Mouse (Mus musculus): ENCODE measurements around the gene Ccdc87. TPM values are rescaled to one million over a fixed set of nuclear protein-coding genes. Genes with fewer than 3 reads are reported as not detected.
A peak's percentile ranks its signal among the peaks of the same experiment; 100 is the strongest.
"Not testable (repeated sequence)": the region's sequence is repeated elsewhere in the genome, so short reads cannot be mapped to it uniquely, and the experiment has no call there.

Ccdc87 gene
- polyA plus RNA-seq, 1 experiment from 2014 or later, result 0.13 TPM

DNA sequence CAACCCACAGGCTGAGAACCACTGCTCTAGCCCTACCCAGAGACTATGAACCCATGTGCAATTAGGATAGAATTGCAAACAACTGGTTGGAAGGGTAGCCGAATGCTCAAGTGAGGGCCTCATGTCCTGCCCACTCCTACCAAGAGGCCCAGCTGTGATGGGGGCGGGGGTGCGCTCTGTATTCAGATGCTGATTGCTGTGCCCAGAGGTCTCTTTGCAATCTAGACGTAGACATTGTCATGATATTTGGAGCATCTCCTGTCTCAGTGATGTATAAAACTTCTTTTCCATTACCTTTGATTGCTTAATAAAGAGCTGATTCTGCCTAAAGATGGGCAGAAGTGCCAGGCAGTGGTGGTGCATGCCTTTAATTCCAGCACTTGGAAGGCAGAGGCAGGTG lies 10.6 kb downstream of the Ccdc87 start:
- no peaks in the 10 kb centered on the region for H3K9me3 ChIP-seq (ENCODE audit: control insufficient read depth, low read length)
- no peaks in the 10 kb centered on the region; the same call in 1 of the 2 replicates for H3K4me1 ChIP-seq (ENCODE audit: control insufficient read depth, insufficient read depth, low read length)
- no peak overlapping the region for H3K27ac ChIP-seq (ENCODE audit: low read depth, low read length)
- H3K27me3 ChIP-seq (ENCODE audit: control insufficient read depth, insufficient read depth, low read length), result no peaks in the 10 kb centered on the region
- 45% methylated on average over 4 of the region's 4 CpGs for WGBS
- ATAC-seq (ENCODE audit: insufficient read depth, low FRiP score, low TSS enrichment) (no peak), DNase-seq (ENCODE audit: low spot score) (no peak)
- no peaks in the 10 kb centered on the region for H3K36me3 ChIP-seq (ENCODE audit: control insufficient read depth, insufficient read depth, low read length)
- no peak overlapping the region for H3K4me3 ChIP-seq (ENCODE audit: low read depth, low read length)
- H3K9ac ChIP-seq (ENCODE audit: low read length), result no peak overlapping the region
- H3K4me2 ChIP-seq (ENCODE audit: low read depth), result no peak overlapping the region

DNA sequence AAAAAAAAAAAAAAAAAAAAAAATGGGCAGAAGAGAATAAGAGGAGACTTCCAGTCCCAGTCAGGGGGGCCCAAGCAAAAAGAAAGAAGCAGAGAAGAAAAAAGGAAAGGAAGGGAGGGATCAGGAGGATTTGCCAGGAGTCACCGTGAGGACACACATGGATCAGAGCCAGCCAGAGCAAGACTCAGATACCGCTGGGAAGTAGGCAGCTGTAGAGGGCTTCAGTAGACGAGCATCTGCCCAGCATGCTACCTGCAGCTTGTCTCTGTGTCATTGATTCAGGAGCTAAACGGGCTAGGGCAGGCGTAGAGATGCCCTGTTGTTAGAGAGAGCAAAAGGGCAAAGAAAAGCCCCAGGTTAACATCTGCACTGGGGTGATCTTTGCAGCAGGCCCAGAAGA lies 11.1 kb downstream of the Ccdc87 start:
- Histone ChIP-seq H3K9ac (ENCODE audit: low read length) (no peak overlapping the region), H3K36me3 (ENCODE audit: control insufficient read depth, insufficient read depth, low read length) (no peaks in the 10 kb centered on the region), H3K4me2 (ENCODE audit: low read depth) (no peak overlapping the region), H3K27me3 (ENCODE audit: control insufficient read depth, insufficient read depth, low read length) (no peaks in the 10 kb centered on the region), H3K9me3 (ENCODE audit: control insufficient read depth, low read length) (no peaks in the 10 kb centered on the region), H3K4me3 (ENCODE audit: low read depth, low read length) (no peak overlapping the region), H3K27ac (ENCODE audit: low read depth, low read length) (no peak overlapping the region), H3K4me1 (ENCODE audit: control insufficient read depth, insufficient read depth, low read length) (no peaks in the 10 kb centered on the region; the same call in 1 of the 2 replicates)
- no peak for DNase-seq (ENCODE audit: low spot score)
- WGBS, result 52% methylated on average over 5 of the region's 5 CpGs
- ATAC-seq (ENCODE audit: insufficient read depth, low FRiP score, low TSS enrichment), result no peak

DNA sequence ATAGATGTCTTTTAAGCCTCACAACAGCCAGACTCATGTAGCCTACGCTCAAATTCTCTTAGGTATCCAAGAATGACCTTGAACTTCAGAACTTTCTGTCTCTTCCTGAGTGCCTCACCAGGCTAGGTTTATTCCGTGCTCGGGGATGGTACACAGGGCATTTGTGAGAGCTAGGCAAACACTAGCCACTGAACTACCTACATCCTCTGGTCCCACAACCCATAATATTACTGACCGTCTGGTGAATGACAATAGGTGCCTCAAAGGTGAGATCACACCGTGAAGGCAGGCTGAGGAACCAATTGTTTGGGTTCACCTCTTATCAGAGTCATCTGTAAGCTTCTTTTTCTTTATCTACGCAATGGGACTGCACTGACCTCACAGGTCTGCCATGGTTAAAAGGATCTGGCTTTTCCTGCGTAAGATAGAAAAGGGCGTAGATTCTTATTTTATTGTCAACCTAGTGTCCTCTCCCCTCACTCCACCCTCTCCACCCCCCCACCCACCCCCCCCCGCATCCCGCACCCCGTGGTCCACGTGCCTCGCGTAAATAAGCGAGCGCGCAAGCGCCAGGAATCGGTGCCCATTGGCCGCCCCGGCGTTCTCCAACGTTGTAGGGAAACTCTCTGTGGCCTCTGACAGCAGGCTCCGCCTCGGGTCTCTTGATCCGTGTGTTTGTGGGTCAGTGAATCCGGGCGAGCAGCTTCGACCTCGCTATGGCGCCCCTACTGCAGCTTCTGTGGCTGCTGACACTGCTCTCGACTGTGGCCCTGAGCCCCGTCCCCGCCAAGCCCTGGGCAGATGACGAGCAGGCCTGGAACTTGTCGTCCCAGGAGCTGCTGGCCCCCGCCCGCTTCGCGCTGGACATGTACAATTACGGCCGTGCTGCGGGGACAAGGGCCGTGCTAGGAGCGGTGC lies 15.6 kb downstream of the Ccdc87 start, which contains the start of gene Ctsf:
Ctsf (plus strand) TSS at position 579 of the 918 bp plus-strand sequence.
- ATAC-seq (ENCODE audit: insufficient read depth, low FRiP score, low TSS enrichment), result peak; percentile 82
- 5% methylated on average over 44 of the region's 45 CpGs for WGBS
- DNase-seq (ENCODE audit: low spot score), result peak; percentile 84
- Histone ChIP-seq H3K4me2 (ENCODE audit: low read depth) (peak within 1 kb of the TSS; percentile 92), H3K27me3 (ENCODE audit: control insufficient read depth, insufficient read depth, low read length) (no peaks in the 10 kb centered on the region), H3K4me1 (ENCODE audit: control insufficient read depth, insufficient read depth, low read length) (no peaks in the 10 kb centered on the region; the same call in 1 of the 2 replicates), H3K9me3 (ENCODE audit: control insufficient read depth, low read length) (no peaks in the 10 kb centered on the region), H3K36me3 (ENCODE audit: control insufficient read depth, insufficient read depth, low read length) (no peaks in the 10 kb centered on the region), H3K9ac (ENCODE audit: low read length) (peak within 1 kb of the TSS; percentile 67), H3K4me3 (ENCODE audit: low read depth, low read length) (peak within 1 kb of the TSS; percentile 62), H3K27ac (ENCODE audit: low read depth, low read length) (peak within 1 kb of the TSS; percentile 46; the same call in 1 of the 2 replicates)

DNA sequence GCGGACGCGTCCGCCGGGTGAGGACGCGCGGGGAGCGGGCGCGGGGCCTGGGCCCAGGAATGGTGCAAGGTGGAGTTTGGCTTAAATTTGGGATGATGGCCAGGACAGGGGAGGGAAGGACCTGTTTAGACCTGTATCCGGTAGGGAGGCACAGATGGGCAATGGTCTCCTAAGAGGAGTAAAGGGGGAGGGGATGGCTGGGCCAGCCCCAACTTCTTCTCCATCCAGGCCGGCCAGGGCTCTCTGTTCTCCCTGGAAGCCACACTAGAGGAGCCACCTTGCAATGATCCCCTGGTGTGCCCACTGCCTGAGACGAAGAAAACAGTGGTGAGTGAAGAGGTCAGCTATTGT lies 16.3 kb downstream of the Ccdc87 start:
- no peak for DNase-seq (ENCODE audit: low spot score)
- H3K9me3 ChIP-seq (ENCODE audit: control insufficient read depth, low read length), result no peaks in the 10 kb centered on the region
- ATAC-seq (ENCODE audit: insufficient read depth, low FRiP score, low TSS enrichment), result peak; percentile 48; the same call in 1 of the 2 replicates

DNA sequence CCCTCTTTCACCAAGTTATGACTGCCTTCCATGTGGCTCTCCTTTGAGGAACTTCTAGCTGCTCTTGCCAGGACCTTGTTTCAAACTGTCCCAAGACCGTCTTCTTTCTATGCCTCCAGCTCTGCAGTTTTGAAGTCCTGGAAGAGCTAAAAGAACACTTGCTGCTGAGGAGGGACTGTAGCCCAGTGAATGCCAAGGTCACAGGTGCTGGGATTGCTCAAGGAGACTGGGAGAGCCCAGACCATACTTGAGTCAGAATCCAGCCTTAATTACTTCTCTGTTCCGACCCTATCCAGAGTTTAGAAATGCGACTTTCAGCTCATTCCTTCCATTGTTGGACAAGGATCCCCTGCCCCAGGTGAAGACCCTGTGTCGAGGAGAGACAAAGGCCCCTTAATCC lies 16.8 kb downstream of the Ccdc87 start:
- Histone ChIP-seq H3K4me1 (ENCODE audit: control insufficient read depth, insufficient read depth, low read length) (no peaks in the 10 kb centered on the region; the same call in 1 of the 2 replicates), H3K36me3 (ENCODE audit: control insufficient read depth, insufficient read depth, low read length) (no peaks in the 10 kb centered on the region), H3K4me3 (ENCODE audit: low read depth, low read length) (peak overlapping the region; percentile 62), H3K27me3 (ENCODE audit: control insufficient read depth, insufficient read depth, low read length) (no peaks in the 10 kb centered on the region), H3K9ac (ENCODE audit: low read length) (no peak overlapping the region; the same call in 1 of the 2 replicates), H3K27ac (ENCODE audit: low read depth, low read length) (no peak overlapping the region), H3K4me2 (ENCODE audit: low read depth) (peak overlapping the region; percentile 92), H3K9me3 (ENCODE audit: control insufficient read depth, low read length) (no peaks in the 10 kb centered on the region)
- ATAC-seq (ENCODE audit: insufficient read depth, low FRiP score, low TSS enrichment) (no peak), DNase-seq (ENCODE audit: low spot score) (no peak)
- 81% methylated on average over 4 of the region's 4 CpGs for WGBS

More for the DNA sequence above, 16.3 kb downstream of the Ccdc87 start:
- Histone ChIP-seq H3K4me3 (ENCODE audit: low read depth, low read length) (peak overlapping the region; percentile 62), H3K27me3 (ENCODE audit: control insufficient read depth, insufficient read depth, low read length) (no peaks in the 10 kb centered on the region), H3K9ac (ENCODE audit: low read length) (peak overlapping the region; percentile 67), H3K27ac (ENCODE audit: low read depth, low read length) (peak overlapping the region; percentile 46; the same call in 1 of the 2 replicates), H3K4me1 (ENCODE audit: control insufficient read depth, insufficient read depth, low read length) (no peaks in the 10 kb centered on the region; the same call in 1 of the 2 replicates), H3K4me2 (ENCODE audit: low read depth) (peak overlapping the region; percentile 92), H3K36me3 (ENCODE audit: control insufficient read depth, insufficient read depth, low read length) (no peaks in the 10 kb centered on the region)
- under 1% methylated on average over 12 of the region's 14 CpGs for WGBS

DNA sequence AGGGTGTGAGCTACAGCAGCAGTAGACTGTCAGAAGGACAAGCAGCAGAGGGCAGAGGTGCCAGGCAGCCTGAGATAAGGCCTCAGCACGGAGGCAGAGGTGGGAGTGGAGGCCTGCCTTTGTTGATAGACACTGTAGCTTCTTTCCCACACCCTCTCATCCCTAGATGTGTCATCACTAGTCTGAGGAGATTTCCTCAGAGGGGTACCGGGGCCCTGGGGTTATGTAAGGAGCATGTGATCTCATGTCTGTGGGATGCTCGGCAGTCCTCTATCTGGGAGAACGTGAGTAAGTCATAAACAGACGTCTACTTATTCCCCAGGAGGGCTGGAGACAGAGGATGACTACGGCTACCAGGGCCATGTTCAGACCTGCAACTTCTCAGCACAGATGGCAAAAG lies 19.9 kb downstream of the Ccdc87 start:
- DNase-seq (ENCODE audit: low spot score), result no peak
- no peak for ATAC-seq (ENCODE audit: insufficient read depth, low FRiP score, low TSS enrichment)
- H3K9ac ChIP-seq (ENCODE audit: low read length), result no peak overlapping the region
- WGBS, result 75% methylated on average over 6 of the region's 6 CpGs
- no peaks in the 10 kb centered on the region for H3K27me3 ChIP-seq (ENCODE audit: control insufficient read depth, insufficient read depth, low read length)
- H3K4me3 ChIP-seq (ENCODE audit: low read depth, low read length), result no peak overlapping the region
- no peaks in the 10 kb centered on the region for H3K36me3 ChIP-seq (ENCODE audit: control insufficient read depth, insufficient read depth, low read length)
- no peak overlapping the region for H3K27ac ChIP-seq (ENCODE audit: low read depth, low read length)
- H3K4me2 ChIP-seq (ENCODE audit: low read depth), result no peak overlapping the region
- H3K4me1 ChIP-seq (ENCODE audit: control insufficient read depth, insufficient read depth, low read length), result no peaks in the 10 kb centered on the region; the same call in 1 of the 2 replicates
- H3K9me3 ChIP-seq (ENCODE audit: control insufficient read depth, low read length), result no peaks in the 10 kb centered on the region

DNA sequence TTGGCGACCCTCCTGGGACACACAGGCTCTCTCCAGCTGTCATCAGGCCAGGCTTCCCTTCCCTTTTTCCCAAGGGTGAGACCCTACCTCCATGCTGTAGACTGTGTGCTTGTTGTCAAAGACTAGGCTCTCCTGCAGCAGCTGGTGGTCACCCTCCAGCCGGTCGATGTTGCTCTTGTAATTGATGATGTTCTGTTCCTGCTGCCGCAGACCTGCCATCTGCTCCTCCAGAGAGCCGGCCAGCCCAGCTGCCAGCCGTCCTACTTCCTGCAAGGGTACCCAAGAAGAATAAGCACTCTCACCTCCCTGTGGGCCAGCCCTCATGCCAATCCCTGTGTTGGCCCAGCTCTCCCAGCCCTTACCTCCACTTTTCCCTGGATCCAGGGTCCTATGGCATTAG lies 23.9 kb downstream of the Ccdc87 start:
- no peak for ATAC-seq (ENCODE audit: insufficient read depth, low FRiP score, low TSS enrichment)
- Histone ChIP-seq H3K4me2 (ENCODE audit: low read depth) (no peak overlapping the region), H3K9me3 (ENCODE audit: control insufficient read depth, low read length) (no peaks in the 10 kb centered on the region), H3K4me3 (ENCODE audit: low read depth, low read length) (no peak overlapping the region), H3K9ac (ENCODE audit: low read length) (no peak overlapping the region), H3K4me1 (ENCODE audit: control insufficient read depth, insufficient read depth, low read length) (no peaks in the 10 kb centered on the region), H3K36me3 (ENCODE audit: control insufficient read depth, insufficient read depth, low read length) (no peaks in the 10 kb centered on the region), H3K27ac (ENCODE audit: low read depth, low read length) (no peak overlapping the region), H3K27me3 (ENCODE audit: control insufficient read depth, insufficient read depth, low read length) (no peaks in the 10 kb centered on the region)
- DNase-seq (ENCODE audit: low spot score), result no peak
- WGBS, result 68% methylated on average over 6 of the region's 6 CpGs

DNA sequence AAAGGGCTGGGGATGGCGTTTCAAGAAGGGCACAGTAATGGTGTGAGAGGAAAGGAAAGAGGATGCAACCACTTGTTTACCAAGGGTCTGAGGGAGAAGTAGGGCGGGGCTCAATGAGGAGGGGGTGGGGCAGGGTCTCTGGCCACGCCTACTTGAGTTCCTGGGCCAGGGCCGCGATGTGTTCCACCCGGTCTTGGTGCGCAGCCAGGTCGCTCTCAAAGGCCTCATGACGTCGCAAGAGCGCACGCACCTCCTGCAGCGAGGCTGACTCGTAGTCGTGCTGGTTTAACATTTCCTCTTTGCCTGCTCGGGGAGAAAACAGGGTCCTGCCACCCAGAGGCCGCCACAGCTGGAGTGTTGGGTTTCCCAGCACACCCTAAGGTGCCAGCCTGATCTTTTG lies 26.0 kb downstream of the Ccdc87 start:
- 9% methylated on average over 17 of the region's 17 CpGs for WGBS
- no peak for DNase-seq (ENCODE audit: low spot score)
- H3K4me1 ChIP-seq (ENCODE audit: control insufficient read depth, insufficient read depth, low read length), result no peaks in the 10 kb centered on the region
- H3K27me3 ChIP-seq (ENCODE audit: control insufficient read depth, insufficient read depth, low read length), result no peaks in the 10 kb centered on the region
- H3K4me2 ChIP-seq (ENCODE audit: low read depth), result no peak overlapping the region
- ATAC-seq (ENCODE audit: insufficient read depth, low FRiP score, low TSS enrichment), result no peak
- H3K36me3 ChIP-seq (ENCODE audit: control insufficient read depth, insufficient read depth, low read length), result no peaks in the 10 kb centered on the region
- no peaks in the 10 kb centered on the region for H3K9me3 ChIP-seq (ENCODE audit: control insufficient read depth, low read length)
- no peak overlapping the region for H3K9ac ChIP-seq (ENCODE audit: low read length)
- H3K4me3 ChIP-seq (ENCODE audit: low read depth, low read length), result no peak overlapping the region
- H3K27ac ChIP-seq (ENCODE audit: low read depth, low read length), result no peak overlapping the region

DNA sequence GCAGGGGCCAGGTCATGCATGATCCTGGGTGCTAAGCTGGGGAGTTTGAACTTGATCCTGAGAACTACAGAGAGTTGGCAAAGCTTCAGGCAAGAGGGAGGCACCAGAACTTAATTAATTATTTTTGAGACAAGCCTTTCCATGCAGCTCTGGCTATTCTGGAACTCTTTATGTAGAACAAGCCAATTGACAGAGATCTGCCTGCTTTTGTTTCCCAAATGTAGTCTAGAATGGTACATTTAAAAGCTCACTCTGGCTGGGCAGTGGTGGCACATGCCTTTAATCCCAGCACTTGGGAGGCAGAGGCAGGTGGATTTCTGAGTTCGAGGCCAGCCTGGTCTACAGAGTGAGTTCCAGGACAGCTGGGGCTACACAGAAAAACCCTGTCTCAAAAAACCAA lies 35.4 kb downstream of the Ccdc87 start:
- not testable (repeated sequence) for ATAC-seq (ENCODE audit: insufficient read depth, low FRiP score, low TSS enrichment); DNase-seq (ENCODE audit: low spot score)

More for the DNA sequence above, 35.4 kb downstream of the Ccdc87 start:
- H3K4me3 ChIP-seq (ENCODE audit: low read depth, low read length); H3K27ac ChIP-seq (ENCODE audit: low read depth, low read length); H3K9ac ChIP-seq (ENCODE audit: low read length); H3K4me2 ChIP-seq (ENCODE audit: low read depth); H3K36me3 ChIP-seq (ENCODE audit: control insufficient read depth, insufficient read depth, low read length); H3K4me1 ChIP-seq (ENCODE audit: control insufficient read depth, insufficient read depth, low read length); H3K9me3 ChIP-seq (ENCODE audit: control insufficient read depth, low read length); H3K27me3 ChIP-seq (ENCODE audit: control insufficient read depth, insufficient read depth, low read length): not testable (repeated sequence)
- 100% methylated on average over 1 of the region's 1 CpGs for WGBS
